Mouse (Mus musculus) CH12.LX (cell line): Measurements from ENCODE around the gene Ramp3. TPM values are rescaled to one million over a fixed set of nuclear protein-coding genes. Genes with fewer than 3 reads are reported as not detected.

Experiments used
- DNase-seq: peaks from one replicate; pipeline ENCODE4 v3.0.0-alpha.2; 2013; ENCODE audit errors: extremely low read depth
- H3K27ac ChIP-seq: 2 replicates; pipeline ENCODE4 v1.5.1; 2012; ENCODE audit warnings: low read depth, mild to moderate bottlenecking, control low read depth, moderate library complexity; ENCODE audit not compliant: insufficient read depth
- H3K27me3 ChIP-seq: replicated peaks from 2 replicates; pipeline ENCODE3; 2012; ENCODE audit warnings: inconsistent platforms
- H3K36me3 ChIP-seq, 2 experiments: replicated peaks in 1 of 2; 2 replicates each; pipeline versions ENCODE3 to v1.6.1; 2012; ENCODE audit warnings: inconsistent platforms in 1 of 2, low read length in 1 of 2, mild to moderate bottlenecking in 1 of 2, mixed read lengths in 1 of 2, moderate library complexity in 1 of 2; ENCODE audit not compliant: control insufficient read depth in 1 of 2, insufficient read depth in 1 of 2
- H3K4me1 ChIP-seq, 2 experiments: 2 replicates each; pipeline ENCODE4 v1.6.1; 2012; ENCODE audit warnings: inconsistent platforms in 1 of 2, moderate library complexity in 1 of 2; ENCODE audit not compliant: insufficient read depth in 2 of 2, control insufficient read depth in 1 of 2
- H3K4me2 ChIP-seq: 2 replicates; pipeline ENCODE4 v1.6.1; 2012; ENCODE audit warnings: low read depth, mild to moderate bottlenecking, control low read depth; ENCODE audit not compliant: poor library complexity, insufficient read depth, severe bottlenecking
- H3K4me3 ChIP-seq, 3 experiments: fragments of 150-350 bp in 1 of 3; sonication (generic) in 1 of 3; replicated peaks in 1 of 3; 2 replicates each; pipeline versions ENCODE3 to v1.5.1; 2011 to 2012; ENCODE audit warnings: low read depth in 2 of 3, low read length in 2 of 3, mild to moderate bottlenecking in 2 of 3, moderate library complexity in 2 of 3, control low read depth in 1 of 3, improper control_type of control experiment in 1 of 3, inconsistent platforms in 1 of 3, mixed read lengths in 1 of 3; ENCODE audit not compliant: poor library complexity in 1 of 3
- H3K79me2 ChIP-seq: replicated peaks from 2 replicates; pipeline ENCODE4 v1.6.1; 2012; ENCODE audit warnings: mild to moderate bottlenecking, moderate library complexity; ENCODE audit not compliant: control insufficient read depth, poor library complexity, insufficient read depth, severe bottlenecking; ENCODE audit errors: extremely low read depth
- H3K9ac ChIP-seq: 2 replicates; pipeline ENCODE4 v1.6.1; 2012; ENCODE audit warnings: low read depth, mild to moderate bottlenecking, control low read depth, moderate library complexity; ENCODE audit not compliant: insufficient read depth
- H3K9me3 ChIP-seq: replicated peaks from 2 replicates; pipeline ENCODE3; 2012; ENCODE audit warnings: low read length, inconsistent platforms, mixed read lengths
- EP300 ChIP-seq: IDR thresholded peaks from 2 replicates; pipeline ENCODE4 v1.6.1; 2011; ENCODE audit warnings: low read length, improper control_type of control experiment
- ETS1 ChIP-seq: conservative IDR thresholded peaks from 2 replicates; pipeline ENCODE4 v1.6.1; 2012; ENCODE audit warnings: low read depth, mild to moderate bottlenecking, inconsistent platforms, low read length, improper control_type of control experiment, moderate library complexity
- RAD21 ChIP-seq: IDR thresholded peaks from 2 replicates; pipeline ENCODE4 v1.6.1; 2011; ENCODE audit warnings: low read depth, mild to moderate bottlenecking, low read length, improper control_type of control experiment, moderate library complexity
- dilution Hi-C: fragments of 300-500 bp; cut with MboI; formaldehyde crosslinking; loops from 2 replicates; pipeline ENCODE4 v1.14.3; 2020; ENCODE audit warnings: low sequenced_read_pairs; ENCODE audit not compliant: extremely low pct_unique_long_range_greater_than_20kb, extremely low pct_ligation_motif_present
- in situ Hi-C: fragments of 300-500 bp; cut with MboI; formaldehyde crosslinking; loops from 3 replicates; pipeline ENCODE4 v1.14.3; 2019; ENCODE audit warnings: low sequenced_read_pairs, low pct_ligation_motif_present, low pct_unique_long_range_greater_than_20kb, mixed read lengths
- polyA plus RNA-seq: library from polyadenylated mRNA; unstranded; fragments of >175 nt; gene quantifications from 2 replicates; pipeline ENCODE4 v1.2.1, GENCODE M21; 2012; ENCODE audit warnings: low read depth; ENCODE audit not compliant: insufficient read length
- total RNA-seq, 2 experiments: library from RNA; depleted of rRNA; stranded (reverse); fragments of 300-350 nt in 1 of 2; fragments of >200 nt in 1 of 2; gene quantifications; 2 replicates each; pipeline ENCODE4 v1.2.3; 2012 to 2014

The Ramp3 gene
- total and polyA plus RNA-seq, 3 experiments: 0.21 TPM; not detected in 2

- in situ Hi-C loops: no loop called here
- Histone ChIP-seq H3K79me2 (no peaks in the 10 kb centered on the region), H3K36me3 (no peaks in the 10 kb centered on the region), H3K27ac (no peak overlapping the region), H3K4me2 (no peak overlapping the region), H3K9ac (no peak overlapping the region), H3K9me3 (no peaks in the 10 kb centered on the region), H3K4me3 (no peak overlapping the region), H3K27me3 (peaks cover 78% of the 10 kb centered on the region)
- dilution Hi-C loops: no loop called here
- no peak for DNase-seq
- no peak for TF ChIP-seq RAD21
- no peak for TF ChIP-seq ETS1
- no peak for TF ChIP-seq EP300
- TF ChIP-seq, all 38 proteins: peak for 0
- H3K4me1 ChIP-seq: no peaks in the 10 kb centered on the region
Measured at GRCm38 (mm10) chr11:6726921-6727320, 68.6 kb downstream of the Ramp3 start.

Other genes starting within 250 kb of the Ramp3 start
- gene Ppia, start 243.1 kb upstream of the Ramp3 start, total RNA-seq (2012; rRNA removed): 8,867 and 10,240 TPM in 2 replicates
- gene Ppia, start 243.1 kb upstream of the Ramp3 start, total RNA-seq (2014; rRNA removed): 9,428 and 9,904 TPM in 2 replicates
- 5,045 and 5,764 TPM in 2 replicates for gene Ppia, start 243.1 kb upstream of the Ramp3 start, polyA plus RNA-seq
- gene H2afv, start 214.1 kb upstream of the Ramp3 start, total RNA-seq (2012; rRNA removed): 51.4 and 73.2 TPM in 2 replicates
- gene H2afv, start 214.1 kb upstream of the Ramp3 start, total RNA-seq (2014; rRNA removed): 37.8 and 46.6 TPM in 2 replicates
- 63.7 and 67.6 TPM in 2 replicates for gene H2afv, start 214.1 kb upstream of the Ramp3 start, polyA plus RNA-seq
- 19.3 and 29.7 TPM in 2 replicates for gene Purb, start 182.6 kb upstream of the Ramp3 start, total RNA-seq (2012; rRNA removed)
- gene Purb, start 182.6 kb upstream of the Ramp3 start, total RNA-seq (2014; rRNA removed): 45.2 and 50.5 TPM in 2 replicates
- gene Purb, start 182.6 kb upstream of the Ramp3 start, polyA plus RNA-seq: 35.0 and 42.4 TPM in 2 replicates
- 279 and 335 TPM in 2 replicates for gene Myo1g, start 137.6 kb upstream of the Ramp3 start, total RNA-seq (2012; rRNA removed)
- gene Myo1g, start 137.6 kb upstream of the Ramp3 start, total RNA-seq (2014; rRNA removed): 265 and 268 TPM in 2 replicates
- 279 and 284 TPM in 2 replicates for gene Myo1g, start 137.6 kb upstream of the Ramp3 start, polyA plus RNA-seq
- gene Ccm2, start 111.6 kb upstream of the Ramp3 start, total RNA-seq (2012; rRNA removed): 30.4 and 31.6 TPM in 2 replicates
- gene Ccm2, start 111.6 kb upstream of the Ramp3 start, total RNA-seq (2014; rRNA removed): 32.7 and 32.9 TPM in 2 replicates
- 29.4 and 34.5 TPM in 2 replicates for gene Ccm2, start 111.6 kb upstream of the Ramp3 start, polyA plus RNA-seq
- 0.13 TPM in 2 replicates for gene Nacad, start 52.5 kb upstream of the Ramp3 start, total RNA-seq (2012; rRNA removed)
- gene Nacad, start 52.5 kb upstream of the Ramp3 start, total RNA-seq (2014; rRNA removed): not detected in 2 replicates
- gene Nacad, start 52.5 kb upstream of the Ramp3 start, polyA plus RNA-seq: 0.34 TPM in 1 of 2 replicates, not detected in the other
- gene Tbrg4, start 32.5 kb upstream of the Ramp3 start, total RNA-seq (2012; rRNA removed): 93.1 and 118 TPM in 2 replicates
- 59.3 and 69.0 TPM in 2 replicates for gene Tbrg4, start 32.5 kb upstream of the Ramp3 start, total RNA-seq (2014; rRNA removed)
- 170 and 191 TPM in 2 replicates for gene Tbrg4, start 32.5 kb upstream of the Ramp3 start, polyA plus RNA-seq
- not detected in 2 replicates for gene Wap, start 19.9 kb upstream of the Ramp3 start, total RNA-seq (2012; rRNA removed)
- not detected in 2 replicates for gene Wap, start 19.9 kb upstream of the Ramp3 start, total RNA-seq (2014; rRNA removed)
- gene Wap, start 19.9 kb upstream of the Ramp3 start, polyA plus RNA-seq: not detected in 2 replicates
- not detected in 2 replicates for gene Gm11983, start 179.1 kb downstream of the Ramp3 start, total RNA-seq (2012; rRNA removed)
- gene Gm11983, start 179.1 kb downstream of the Ramp3 start, total RNA-seq (2014; rRNA removed): not detected in 2 replicates
- gene Gm11983, start 179.1 kb downstream of the Ramp3 start, polyA plus RNA-seq: 0.38 TPM in 1 of 2 replicates, not detected in the other